Mouse (Mus musculus): ENCODE results near the gene Pkig.
A peak's percentile ranks its signal among the peaks of the same experiment; 100 is the strongest.
"Not testable (repeated sequence)": the region's sequence is repeated elsewhere in the genome, so short reads cannot be mapped to it uniquely, and the experiment has no call there.

The Pkig gene

GRCm38 (mm10) chr2:163657975-163658886 lies at the start of gene Pkig:
Pkig (plus strand) TSS chr2:163658386.
- peak; percentile 92 for DNase-seq

GRCm38 (mm10) chr2:163609281-163609975 lies 48.8 kb upstream of the Pkig start:
- DNase-seq: no peak

DNA sequence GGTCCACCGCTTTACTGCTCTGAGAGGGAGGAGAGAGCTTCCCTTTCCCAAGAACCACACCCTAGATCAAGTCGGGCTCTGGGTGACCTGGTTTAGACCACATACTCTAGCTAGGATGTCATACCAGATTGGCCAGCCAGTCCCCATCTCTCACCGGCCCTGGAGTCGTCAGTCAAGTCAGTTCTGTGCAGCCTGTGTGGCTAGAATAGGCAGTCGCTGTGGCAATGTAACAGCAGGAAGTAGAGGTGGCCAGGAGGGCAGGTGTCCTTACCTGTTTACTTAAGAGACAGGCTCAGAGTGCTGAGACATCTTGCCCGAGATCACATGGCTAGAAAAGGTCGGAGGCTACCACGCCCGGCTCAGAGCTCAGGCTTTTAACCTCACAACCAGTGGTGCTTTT lies 47.0 kb upstream of the Pkig start:
- DNase-seq: no peak

DNA sequence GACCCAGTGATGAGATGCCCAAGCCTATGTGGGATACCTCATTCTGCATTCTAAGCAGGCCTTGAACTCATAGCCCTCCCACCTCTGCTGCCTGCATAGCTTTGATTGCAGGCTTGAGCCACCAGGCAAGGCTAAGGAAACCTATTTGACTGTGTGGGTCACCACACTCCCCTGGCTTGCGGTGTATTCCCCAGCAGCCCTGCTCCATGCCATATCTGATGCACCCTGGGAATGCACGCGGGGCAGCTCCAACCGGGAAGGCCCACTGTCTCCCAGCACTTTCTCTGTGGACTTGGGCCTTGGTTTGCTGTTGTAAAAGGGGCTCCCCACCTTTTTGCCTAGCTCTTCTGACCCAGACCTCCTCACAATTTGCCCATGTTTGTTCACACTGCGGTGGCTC lies 45.0 kb upstream of the Pkig start:
- no peak for DNase-seq

DNA sequence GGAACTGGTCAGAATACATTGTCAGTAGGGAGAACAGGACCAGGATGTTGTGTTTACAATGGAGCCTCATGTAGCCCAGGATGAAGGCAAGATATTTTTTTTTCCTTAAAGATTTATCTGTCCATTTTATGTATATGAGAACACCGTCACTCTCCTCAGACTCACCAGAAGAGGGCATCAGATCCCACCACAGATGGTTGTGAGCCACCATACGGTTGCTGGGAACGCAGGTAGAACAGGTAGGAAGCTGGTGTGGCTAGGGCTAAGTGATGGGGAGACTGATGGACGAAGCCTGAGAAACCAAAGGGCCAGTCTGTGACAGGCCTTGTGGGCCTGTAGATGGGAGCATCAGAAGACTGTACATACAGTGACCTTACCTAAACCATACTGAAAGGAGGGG lies 44.2 kb upstream of the Pkig start:
- DNase-seq: no peak

GRCm38 (mm10) chr2:163615401-163615800 lies 42.8 kb upstream of the Pkig start:
- DNase-seq: no peak

DNA sequence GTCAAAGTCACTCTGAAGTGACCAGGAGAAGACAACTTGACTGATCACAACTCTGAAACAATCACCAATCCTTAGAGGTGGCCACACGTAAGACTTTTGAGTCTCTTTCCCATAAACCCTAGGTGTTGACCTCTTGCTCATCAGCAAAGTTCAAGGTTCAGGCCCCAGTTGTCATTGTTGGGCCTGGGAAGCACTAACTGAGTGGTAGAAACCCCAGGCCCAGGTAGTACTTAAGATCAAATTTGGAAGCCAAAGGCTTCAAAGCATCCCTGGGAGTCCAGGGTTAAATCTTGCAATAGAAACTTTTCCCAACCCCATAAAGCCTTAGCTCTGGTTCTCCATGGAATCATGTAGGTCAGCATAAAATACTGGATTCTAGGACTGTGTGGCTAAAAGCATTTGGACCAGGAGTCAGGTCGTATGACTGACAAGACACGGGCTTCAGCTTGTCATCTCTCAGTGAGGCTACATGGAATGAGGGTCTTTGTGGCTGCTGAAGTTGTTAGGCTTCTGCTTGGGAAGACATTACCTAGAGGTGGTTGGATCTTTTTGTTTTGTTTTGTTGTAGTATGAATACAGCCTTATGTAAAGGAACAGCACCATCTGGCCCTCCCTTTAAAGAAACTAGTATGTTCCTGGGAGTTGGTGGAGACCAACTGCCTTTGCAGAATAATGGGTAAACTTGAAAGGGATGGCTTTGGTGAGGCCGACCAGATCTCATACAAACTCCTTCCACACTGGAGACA lies 42.1 kb upstream of the Pkig start:
- DNase-seq: no peak

DNA sequence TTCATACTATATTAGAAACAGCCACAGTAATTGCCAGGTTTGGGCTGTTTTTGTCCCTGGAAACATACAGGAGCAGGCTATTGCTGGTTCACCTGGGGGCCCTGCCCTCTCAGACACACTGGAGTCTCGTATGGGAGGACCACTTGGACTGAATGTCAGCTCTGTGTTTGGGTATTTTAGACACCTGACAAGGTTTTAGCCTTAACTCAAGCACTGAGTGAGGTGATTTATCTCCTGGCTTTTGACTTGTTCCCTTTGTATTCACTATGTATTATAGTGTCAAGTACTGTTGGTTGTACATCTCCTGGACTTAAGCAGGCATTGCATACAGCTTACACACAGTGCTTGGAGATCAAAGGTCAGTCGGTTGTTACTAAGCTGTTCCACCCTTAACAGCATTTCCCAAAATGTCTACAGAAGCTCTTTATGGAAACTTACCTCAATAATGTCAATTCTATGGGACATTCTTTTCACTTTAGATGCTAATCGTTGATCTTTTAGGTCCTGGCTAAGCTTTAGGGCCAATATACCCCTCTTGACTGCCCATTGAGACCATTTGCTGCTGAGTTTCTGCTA lies 41.4 kb upstream of the Pkig start:
- DNase-seq: no peak

DNA sequence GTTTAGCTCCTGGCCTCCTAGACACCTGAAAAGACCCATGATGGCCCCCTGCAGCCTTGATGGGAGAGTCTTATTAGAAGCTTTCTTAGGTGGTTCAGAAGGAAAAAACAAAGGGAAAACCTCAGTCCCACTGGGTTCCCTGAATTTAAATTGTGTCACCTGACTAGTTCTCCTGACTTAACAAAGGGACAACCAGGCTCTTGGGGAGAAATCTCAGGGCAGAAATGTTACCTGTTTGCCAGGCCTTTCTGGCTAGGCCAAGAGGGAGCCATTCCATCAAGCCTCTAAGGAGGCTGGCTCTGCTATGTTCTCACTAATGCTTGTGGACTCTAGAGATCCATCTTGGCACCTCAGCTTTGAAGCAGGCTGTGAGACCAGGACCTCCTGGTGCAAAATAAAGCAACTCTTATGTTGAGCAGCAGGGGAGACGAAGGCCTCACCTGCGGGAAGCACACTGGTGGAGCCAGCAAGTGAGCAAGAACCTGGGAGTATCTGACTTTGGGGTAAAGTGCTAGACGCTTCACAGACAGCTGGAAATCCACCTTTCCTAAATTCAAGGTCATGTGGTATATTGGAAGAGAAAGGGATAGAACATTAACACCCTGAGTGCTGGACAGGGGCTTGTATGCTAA lies 40.8 kb upstream of the Pkig start:
- DNase-seq: no peak

DNA sequence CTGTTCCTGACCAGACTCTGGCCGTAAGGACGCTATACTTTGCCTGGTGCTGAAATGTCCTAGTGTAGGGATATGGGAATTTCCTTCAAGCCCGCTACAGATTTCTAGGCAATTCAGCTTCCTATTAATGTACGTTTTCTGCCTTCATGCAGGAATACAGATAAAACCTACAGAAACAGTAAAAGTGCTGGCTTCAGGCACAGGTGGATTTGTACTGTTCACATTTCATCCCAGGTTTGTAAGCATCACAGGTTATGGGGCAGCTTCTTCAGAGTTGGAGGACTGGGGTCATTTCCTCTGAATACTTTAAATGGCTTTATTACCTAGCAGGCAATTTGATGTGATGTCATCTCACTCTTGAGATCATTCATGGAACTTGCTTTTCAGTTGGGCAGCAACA lies 40.3 kb upstream of the Pkig start:
- no peak for DNase-seq

DNA sequence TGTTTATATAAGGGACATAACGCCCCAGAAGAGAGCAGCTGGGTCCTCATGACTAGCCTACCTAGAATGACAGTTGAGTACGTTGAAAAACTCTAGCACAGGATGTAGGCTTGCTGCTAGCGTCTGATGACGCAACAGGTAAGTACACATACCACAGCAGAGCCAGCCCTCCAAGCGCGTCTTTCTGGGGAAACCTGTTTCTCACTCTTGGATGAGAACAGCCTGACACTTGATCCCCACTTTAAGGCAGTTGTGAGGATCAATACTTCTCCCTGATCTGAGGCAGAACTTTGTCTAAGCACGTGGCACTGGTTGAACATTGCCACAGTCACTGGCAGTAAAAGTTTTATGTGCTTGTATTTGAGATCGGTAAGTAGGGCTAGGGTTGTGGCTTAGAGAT lies 37.7 kb upstream of the Pkig start:
- no peak for DNase-seq

GRCm38 (mm10) chr2:163621401-163621800 lies 36.8 kb upstream of the Pkig start:
- not testable (repeated sequence) for DNase-seq

GRCm38 (mm10) chr2:163631223-163631622 lies 27.0 kb upstream of the Pkig start:
- no peak for DNase-seq

DNA sequence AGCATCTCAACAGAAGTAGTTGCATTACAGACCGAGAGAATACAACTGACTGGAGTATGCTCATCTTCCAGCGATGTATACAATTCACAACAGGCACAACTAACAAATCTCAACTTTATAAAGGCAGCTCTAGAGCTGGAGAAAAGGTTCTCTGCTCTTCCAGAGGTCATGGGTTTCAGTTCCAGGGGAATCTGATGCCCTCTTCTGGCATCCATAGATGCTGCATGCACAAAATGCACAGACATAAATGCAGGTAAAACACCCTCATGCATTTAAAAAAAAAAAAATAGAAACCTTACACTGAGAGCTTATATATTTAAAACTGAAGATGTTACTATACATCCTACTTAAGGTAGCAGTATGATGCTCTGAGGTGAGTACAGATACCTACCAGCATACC lies 26.5 kb upstream of the Pkig start:
- no peak for DNase-seq

GRCm38 (mm10) chr2:163634211-163634610 lies 24.0 kb upstream of the Pkig start:
- DNase-seq: no peak

- no peak for DNase-seq
Measured at GRCm38 (mm10) chr2:163636057-163636456, 22.1 kb upstream of the Pkig start.

DNA sequence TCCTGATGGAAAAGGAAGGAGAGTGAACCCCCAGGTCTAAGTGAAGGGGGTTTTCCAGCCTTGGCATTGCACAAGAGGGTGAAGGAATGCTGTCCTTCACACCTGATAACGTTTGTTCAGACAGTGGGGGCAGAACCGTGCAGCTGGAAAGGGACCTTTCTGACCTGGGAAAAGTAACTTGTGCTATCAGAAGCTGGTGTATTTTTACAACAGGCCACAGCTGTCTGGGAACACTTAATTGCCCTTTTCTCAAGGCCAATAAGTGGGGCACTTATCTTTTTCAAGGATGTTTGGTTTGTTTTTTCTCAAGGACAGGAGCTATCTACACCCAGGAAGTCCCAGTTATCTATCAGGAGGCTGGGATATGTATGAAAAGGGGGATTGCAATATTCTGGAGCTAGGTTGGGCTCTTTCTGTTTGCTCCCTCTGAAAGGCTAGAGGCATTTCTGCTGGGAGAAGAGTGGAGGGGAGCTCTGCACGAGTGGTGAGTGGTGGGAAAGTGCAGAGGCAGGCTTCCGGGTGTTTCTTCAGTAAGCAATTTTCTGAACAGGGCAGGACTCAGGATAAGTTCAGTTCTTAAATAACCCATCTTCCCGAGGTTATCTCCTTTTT lies 20.4 kb upstream of the Pkig start:
- peak; percentile 6 for DNase-seq

DNA sequence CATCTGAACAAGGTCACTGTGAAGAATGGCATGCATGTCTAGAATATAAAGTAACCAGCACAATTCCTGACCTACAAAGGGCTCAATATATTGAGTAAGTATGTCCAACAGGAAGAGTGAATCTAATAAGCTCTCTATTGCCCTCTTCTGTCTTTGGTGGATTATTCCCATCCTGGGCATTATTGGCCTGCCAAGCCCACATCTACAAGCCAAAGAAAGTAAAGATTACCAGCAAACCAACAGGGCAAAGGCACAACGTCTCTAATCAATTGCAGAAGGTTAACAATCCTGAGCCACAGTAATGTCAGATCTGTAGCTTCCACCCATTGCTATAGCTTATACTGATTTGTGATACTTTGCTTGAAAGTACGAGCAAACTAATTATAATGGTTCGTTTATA lies 17.7 kb upstream of the Pkig start:
- DNase-seq: no peak

- DNase-seq: no peak
Measured at GRCm38 (mm10) chr2:163641681-163642080, 16.5 kb upstream of the Pkig start.

- DNase-seq: no peak
Measured at GRCm38 (mm10) chr2:163642685-163643575, 15.3 kb upstream of the Pkig start.

DNA sequence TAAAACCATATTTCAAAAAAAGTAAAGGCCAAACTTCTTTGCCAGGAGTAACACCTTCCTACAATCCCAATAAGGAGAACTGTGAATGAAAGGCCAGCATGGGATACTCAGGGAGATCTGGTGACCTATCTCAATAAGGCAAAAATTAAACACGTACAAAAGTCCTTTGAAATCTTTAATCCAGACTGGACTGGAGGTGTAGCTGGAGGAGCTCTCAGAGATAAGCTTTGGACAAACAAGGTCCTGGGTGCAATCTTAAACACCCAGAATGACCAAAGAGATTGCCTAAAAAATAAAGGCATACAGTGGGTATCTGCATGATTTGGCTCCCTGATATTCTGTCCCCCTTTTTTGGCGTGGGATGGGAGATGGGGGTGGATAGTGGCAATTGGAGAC lies 14.6 kb upstream of the Pkig start:
- no peak for DNase-seq

Measured in thymus, postnatal 4 days (tissue).